Mouse (Mus musculus): ENCODE data around the gene Zfp950. TPM values are rescaled to one million over a fixed set of nuclear protein-coding genes. Genes with fewer than 3 reads are reported as not detected.

The Zfp950 gene
- polyA plus RNA-seq, 1 experiment from 2014 or later: 25.6 TPM

GRCm38 (mm10) chr19:61110184-61110583 is 30.5 kb downstream of the Zfp950 start:
- Histone ChIP-seq H3K9me3 (replicated peaks; ENCODE audit: control insufficient read depth, low read length) (peaks cover 9% of the 10 kb centered on the region), H3K9ac (ENCODE audit: low read length) (no peak overlapping the region), H3K36me3 (ENCODE audit: control insufficient read depth, insufficient read depth) (no peaks in the 10 kb centered on the region; the same call in none of the 2 replicates), H3K27ac (ENCODE audit: low read length) (no peak overlapping the region), H3K4me2 (ENCODE audit: low read depth, low read length) (no peak overlapping the region), H3K27me3 (ENCODE audit: control insufficient read depth, insufficient read depth, low read length) (no peaks in the 10 kb centered on the region), H3K4me1 (ENCODE audit: control insufficient read depth, insufficient read depth, low read length) (no peaks in the 10 kb centered on the region), H3K4me3 (ENCODE audit: low read length) (no peak overlapping the region)
- WGBS: 55% methylated on average over 2 of the region's 2 CpGs
- ATAC-seq (replicated peaks; ENCODE audit: extremely low read depth, insufficient read depth, low FRiP score): no peak

DNA sequence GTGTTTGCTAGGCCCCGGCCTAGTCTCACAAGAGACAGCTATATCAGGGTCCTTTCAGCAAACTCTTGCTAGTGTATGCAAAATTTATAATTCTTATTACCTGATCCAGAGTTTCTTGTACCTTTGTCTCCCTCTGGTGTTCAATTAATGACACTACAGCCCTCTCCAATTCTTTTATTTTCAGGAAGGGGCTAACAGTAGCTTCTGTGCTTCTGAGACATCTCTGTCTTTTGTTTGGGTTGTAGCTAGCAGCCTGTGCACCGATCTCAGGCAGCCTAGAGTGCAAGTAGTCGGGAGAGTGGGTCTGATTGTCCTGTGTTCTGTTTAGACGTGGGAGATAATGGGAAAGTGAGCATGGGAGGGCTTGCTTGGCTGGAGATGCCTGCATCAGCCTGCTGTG is 42.9 kb downstream of the Zfp950 start:
- Histone ChIP-seq H3K4me3 (ENCODE audit: low read length) (no peak overlapping the region), H3K4me2 (ENCODE audit: low read depth, low read length) (no peak overlapping the region), H3K9me3 (replicated peaks; ENCODE audit: control insufficient read depth, low read length) (no peaks in the 10 kb centered on the region), H3K27ac (ENCODE audit: low read length) (no peak overlapping the region), H3K27me3 (ENCODE audit: control insufficient read depth, insufficient read depth, low read length) (no peaks in the 10 kb centered on the region), H3K9ac (ENCODE audit: low read length) (no peak overlapping the region), H3K4me1 (ENCODE audit: control insufficient read depth, insufficient read depth, low read length) (no peaks in the 10 kb centered on the region), H3K36me3 (ENCODE audit: control insufficient read depth, insufficient read depth) (0 out of 2 replicates have a peak, but pooled peaks cover 4% of the 10 kb centered on the region)
- no peak for ATAC-seq (replicated peaks; ENCODE audit: extremely low read depth, insufficient read depth, low FRiP score)
- 18% methylated on average over 4 of the region's 4 CpGs for WGBS

GRCm38 (mm10) chr19:61096776-61097175 is 43.9 kb downstream of the Zfp950 start:
- 0 out of 2 replicates have a peak, but pooled peaks cover 4% of the 10 kb centered on the region for H3K36me3 ChIP-seq (ENCODE audit: control insufficient read depth, insufficient read depth)
- WGBS: 79% methylated on average over 2 of the region's 2 CpGs
- no peaks in the 10 kb centered on the region for H3K9me3 ChIP-seq (replicated peaks; ENCODE audit: control insufficient read depth, low read length)
- H3K4me2 ChIP-seq (ENCODE audit: low read depth, low read length): no peak overlapping the region
- H3K27me3 ChIP-seq (ENCODE audit: control insufficient read depth, insufficient read depth, low read length): no peaks in the 10 kb centered on the region
- no peak for ATAC-seq (replicated peaks; ENCODE audit: extremely low read depth, insufficient read depth, low FRiP score)
- no peaks in the 10 kb centered on the region for H3K4me1 ChIP-seq (ENCODE audit: control insufficient read depth, insufficient read depth, low read length)
- H3K27ac ChIP-seq (ENCODE audit: low read length): no peak overlapping the region
- no peak overlapping the region for H3K4me3 ChIP-seq (ENCODE audit: low read length)
- H3K9ac ChIP-seq (ENCODE audit: low read length): no peak overlapping the region

DNA sequence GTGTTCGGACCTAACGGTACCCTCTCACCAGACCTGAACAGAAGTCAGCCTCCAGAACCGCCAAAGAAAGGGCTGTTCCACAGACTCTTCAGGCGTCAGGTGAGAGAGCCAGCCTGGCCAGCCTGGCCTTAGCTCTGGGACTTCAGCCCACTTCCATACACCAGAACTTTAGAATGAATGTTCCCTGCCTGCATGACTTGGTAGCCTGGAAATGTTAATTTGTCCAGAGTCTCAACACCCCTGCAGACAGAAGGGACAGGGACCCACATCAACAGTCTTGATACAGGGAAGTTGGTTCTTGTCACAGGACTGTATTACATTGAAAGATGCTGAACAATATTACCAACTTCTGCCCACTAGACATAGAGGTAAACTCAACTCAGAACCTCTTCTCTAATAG is 50.1 kb downstream of the Zfp950 start:
- Histone ChIP-seq H3K9me3 (replicated peaks; ENCODE audit: control insufficient read depth, low read length) (no peaks in the 10 kb centered on the region), H3K36me3 (ENCODE audit: control insufficient read depth, insufficient read depth) (peaks cover 15% of the 10 kb centered on the region; the same call in 1 of the 2 replicates), H3K4me1 (ENCODE audit: control insufficient read depth, insufficient read depth, low read length) (no peaks in the 10 kb centered on the region), H3K27me3 (ENCODE audit: control insufficient read depth, insufficient read depth, low read length) (no peaks in the 10 kb centered on the region), H3K4me2 (ENCODE audit: low read depth, low read length) (no peak overlapping the region), H3K27ac (ENCODE audit: low read length) (no peak overlapping the region), H3K4me3 (ENCODE audit: low read length) (no peak overlapping the region), H3K9ac (ENCODE audit: low read length) (no peak overlapping the region)
- no peak for ATAC-seq (replicated peaks; ENCODE audit: extremely low read depth, insufficient read depth, low FRiP score)
- 93% methylated on average over 4 of the region's 4 CpGs for WGBS

DNA sequence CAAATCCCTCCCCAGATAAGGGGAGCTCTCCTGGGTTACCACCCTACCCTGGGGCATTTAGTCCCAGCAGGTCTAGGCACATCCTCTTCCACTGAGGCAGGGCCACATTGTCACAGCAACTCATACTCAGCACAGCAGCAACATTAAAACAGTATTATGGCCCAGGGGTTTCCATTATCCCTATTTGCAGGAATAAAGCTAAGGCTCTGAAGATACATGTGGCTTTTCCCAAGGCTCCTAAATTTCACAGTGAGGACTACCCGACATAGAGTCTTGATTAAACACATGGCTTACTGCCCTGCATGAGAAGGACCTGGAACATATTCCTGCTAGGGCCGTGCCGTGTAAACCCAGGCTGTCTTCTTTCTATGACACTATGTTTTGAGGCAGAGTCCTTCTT is 51.6 kb downstream of the Zfp950 start:
- Histone ChIP-seq H3K9me3 (replicated peaks; ENCODE audit: control insufficient read depth, low read length) (no peaks in the 10 kb centered on the region), H3K4me3 (ENCODE audit: low read length) (no peak overlapping the region), H3K27ac (ENCODE audit: low read length) (no peak overlapping the region), H3K9ac (ENCODE audit: low read length) (no peak overlapping the region), H3K36me3 (ENCODE audit: control insufficient read depth, insufficient read depth) (peaks cover 15% of the 10 kb centered on the region; the same call in 1 of the 2 replicates), H3K27me3 (ENCODE audit: control insufficient read depth, insufficient read depth, low read length) (no peaks in the 10 kb centered on the region), H3K4me2 (ENCODE audit: low read depth, low read length) (no peak overlapping the region), H3K4me1 (ENCODE audit: control insufficient read depth, insufficient read depth, low read length) (no peaks in the 10 kb centered on the region)
- 87% methylated on average over 3 of the region's 3 CpGs for WGBS
- no peak for ATAC-seq (replicated peaks; ENCODE audit: extremely low read depth, insufficient read depth, low FRiP score)

DNA sequence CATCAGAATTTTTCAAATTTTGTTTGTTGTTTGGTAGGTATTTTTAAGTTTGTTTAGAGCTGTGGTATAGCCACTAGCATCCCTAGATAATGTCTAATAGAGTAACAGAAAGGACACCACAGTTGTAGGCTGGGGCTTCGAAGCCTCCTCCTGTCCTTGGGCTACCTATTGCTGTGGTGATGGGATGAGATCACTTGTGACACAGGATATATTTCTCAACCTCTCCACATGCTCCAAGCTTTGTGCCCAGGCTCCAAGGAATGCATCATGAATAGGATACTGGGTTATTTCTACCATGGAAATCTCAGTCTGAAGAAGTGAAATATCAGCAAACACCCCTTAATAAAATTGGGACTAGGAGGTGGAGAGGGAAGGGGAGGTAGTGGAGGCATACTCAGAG is 52.9 kb downstream of the Zfp950 start:
- Histone ChIP-seq H3K9ac (ENCODE audit: low read length) (no peak overlapping the region), H3K4me3 (ENCODE audit: low read length) (no peak overlapping the region), H3K9me3 (replicated peaks; ENCODE audit: control insufficient read depth, low read length) (no peaks in the 10 kb centered on the region), H3K27ac (ENCODE audit: low read length) (no peak overlapping the region), H3K4me2 (ENCODE audit: low read depth, low read length) (no peak overlapping the region), H3K4me1 (ENCODE audit: control insufficient read depth, insufficient read depth, low read length) (no peaks in the 10 kb centered on the region), H3K27me3 (ENCODE audit: control insufficient read depth, insufficient read depth, low read length) (no peaks in the 10 kb centered on the region), H3K36me3 (ENCODE audit: control insufficient read depth, insufficient read depth) (peaks cover 17% of the 10 kb centered on the region; the same call in 1 of the 2 replicates)
- WGBS: 90% methylated on average over 1 of the region's 1 CpGs
- no peak for ATAC-seq (replicated peaks; ENCODE audit: extremely low read depth, insufficient read depth, low FRiP score)

- Histone ChIP-seq H3K9me3 (replicated peaks; ENCODE audit: control insufficient read depth, low read length) (no peaks in the 10 kb centered on the region), H3K4me2 (ENCODE audit: low read depth, low read length) (no peak overlapping the region), H3K27ac (ENCODE audit: low read length) (no peak overlapping the region), H3K4me1 (ENCODE audit: control insufficient read depth, insufficient read depth, low read length) (no peaks in the 10 kb centered on the region), H3K9ac (ENCODE audit: low read length) (no peak overlapping the region), H3K27me3 (ENCODE audit: control insufficient read depth, insufficient read depth, low read length) (no peaks in the 10 kb centered on the region), H3K4me3 (ENCODE audit: low read length) (no peak overlapping the region), H3K36me3 (ENCODE audit: control insufficient read depth, insufficient read depth) (peaks cover 19% of the 10 kb centered on the region; the same call in 1 of the 2 replicates)
- ATAC-seq (replicated peaks; ENCODE audit: extremely low read depth, insufficient read depth, low FRiP score): no peak
- WGBS: 67% methylated on average over 2 of the region's 2 CpGs
These were observed 55.4 kb downstream of the Zfp950 start for GRCm38 (mm10) chr19:61085217-61085616.

GRCm38 (mm10) chr19:61084149-61084940 is 56.3 kb downstream of the Zfp950 start:
- no peaks in the 10 kb centered on the region for H3K4me1 ChIP-seq (ENCODE audit: control insufficient read depth, insufficient read depth, low read length)

DNA sequence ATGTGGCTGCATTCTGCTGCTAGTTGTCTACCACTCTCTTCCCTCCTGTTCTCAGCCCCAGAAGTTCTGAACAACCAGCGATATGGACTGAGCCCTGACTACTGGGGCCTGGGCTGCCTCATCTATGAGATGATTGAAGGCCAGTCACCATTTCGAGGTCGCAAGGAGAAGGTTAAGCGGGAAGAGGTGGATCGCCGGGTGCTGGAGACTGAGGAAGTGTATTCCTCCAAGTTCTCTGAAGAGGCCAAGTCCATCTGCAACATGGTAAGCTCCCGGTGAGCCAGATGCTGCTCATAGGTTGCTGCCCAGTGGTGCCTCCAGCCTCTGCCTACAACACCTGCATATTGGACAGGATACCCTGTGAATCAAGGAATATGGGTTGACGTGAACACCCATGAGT is 57.6 kb downstream of the Zfp950 start:
- Histone ChIP-seq H3K9ac (ENCODE audit: low read length) (no peak overlapping the region), H3K9me3 (replicated peaks; ENCODE audit: control insufficient read depth, low read length) (no peaks in the 10 kb centered on the region), H3K27me3 (ENCODE audit: control insufficient read depth, insufficient read depth, low read length) (no peaks in the 10 kb centered on the region), H3K36me3 (ENCODE audit: control insufficient read depth, insufficient read depth) (peaks cover 15% of the 10 kb centered on the region; the same call in 1 of the 2 replicates), H3K4me2 (ENCODE audit: low read depth, low read length) (no peak overlapping the region), H3K27ac (ENCODE audit: low read length) (no peak overlapping the region), H3K4me1 (ENCODE audit: control insufficient read depth, insufficient read depth, low read length) (no peaks in the 10 kb centered on the region), H3K4me3 (ENCODE audit: low read length) (no peak overlapping the region)
- 93% methylated on average over 8 of the region's 8 CpGs for WGBS
- ATAC-seq (replicated peaks; ENCODE audit: extremely low read depth, insufficient read depth, low FRiP score): no peak

More at GRCm38 (mm10) chr19:61084149-61084940, 56.3 kb downstream of the Zfp950 start:
- peak; percentile 56 for ATAC-seq (replicated peaks; ENCODE audit: extremely low read depth, insufficient read depth, low FRiP score)
- peaks cover 19% of the 10 kb centered on the region; the same call in 1 of the 2 replicates for H3K36me3 ChIP-seq (ENCODE audit: control insufficient read depth, insufficient read depth)
- H3K9ac ChIP-seq (ENCODE audit: low read length): no peak overlapping the region
- no peak overlapping the region for H3K4me3 ChIP-seq (ENCODE audit: low read length)
- no peaks in the 10 kb centered on the region for H3K9me3 ChIP-seq (replicated peaks; ENCODE audit: control insufficient read depth, low read length)
- H3K4me2 ChIP-seq (ENCODE audit: low read depth, low read length): no peak overlapping the region
- WGBS: 43% methylated on average over 4 of the region's 4 CpGs
- no peaks in the 10 kb centered on the region for H3K27me3 ChIP-seq (ENCODE audit: control insufficient read depth, insufficient read depth, low read length)
- no peak overlapping the region for H3K27ac ChIP-seq (ENCODE audit: low read length)
